Mouse (Mus musculus) midbrain, embryonic 13.5 days (tissue): ENCODE data around the gene Sh2d7. TPM values are rescaled to one million over a fixed set of nuclear protein-coding genes. Genes with fewer than 3 reads are reported as not detected.
"Not testable (repeated sequence)": the region's sequence is repeated elsewhere in the genome, so short reads cannot be mapped to it uniquely, and the experiment has no call there.

Source experiments
- ATAC-seq: fragments of 200-750 bp; cut with Nextera tagmentation; 2 replicates; pipeline ENCODE4 v1.8.0; 2017; ENCODE audit warnings: mild to moderate bottlenecking, moderate TSS enrichment, moderate library complexity
- H3K27ac ChIP-seq: fragments of 300-500 bp; sonication (generic); 2 replicates; pipeline ENCODE4 v1.5.1; 2015; ENCODE audit warnings: inconsistent platforms, mild to moderate bottlenecking, moderate library complexity
- H3K27me3 ChIP-seq: fragments of 300-500 bp; sonication (generic); 2 replicates; pipeline ENCODE4 v1.6.1; 2015; ENCODE audit warnings: mild to moderate bottlenecking, inconsistent platforms
- H3K36me3 ChIP-seq: fragments of 300-500 bp; sonication (generic); 2 replicates; pipeline ENCODE4 v1.6.1; 2015; ENCODE audit warnings: mild to moderate bottlenecking, inconsistent platforms
- H3K4me1 ChIP-seq: fragments of 300-500 bp; sonication (generic); replicated peaks from 2 replicates; pipeline ENCODE4 v1.6.1; 2015; ENCODE audit warnings: inconsistent platforms
- H3K4me2 ChIP-seq: fragments of 300-500 bp; sonication (generic); replicated peaks from 2 replicates; pipeline ENCODE4 v1.6.1; 2015; ENCODE audit warnings: moderate library complexity, mild to moderate bottlenecking, inconsistent platforms
- H3K4me3 ChIP-seq: fragments of 300-500 bp; sonication (generic); replicated peaks from 2 replicates; pipeline ENCODE4 v1.5.1; 2015; ENCODE audit warnings: mild to moderate bottlenecking, inconsistent platforms
- H3K9ac ChIP-seq: fragments of 300-500 bp; sonication (generic); replicated peaks from 2 replicates; pipeline ENCODE4 v1.6.1; 2015; ENCODE audit warnings: mild to moderate bottlenecking, inconsistent platforms
- H3K9me3 ChIP-seq: fragments of 300-500 bp; sonication (generic); 2 replicates; pipeline ENCODE4 v1.6.1; 2016; ENCODE audit warnings: mild to moderate bottlenecking, inconsistent platforms
- WGBS: fragments of 180-500 bp; shearing (Covaris S2); methylation state at CpG from one replicate; pipeline ENCODE4 v1.1.7; 2015; 5-methylcytosine and 5-hydroxymethylcytosine counted together
- polyA plus RNA-seq: library from polyadenylated mRNA; unstranded; fragments of >200 nt; fragmentation: Nextera tagmentation; extraction: Ambion mirVana; gene quantifications from 2 replicates; pipeline ENCODE4 v1.2.1, GENCODE M21; 2015

Gene Sh2d7
- polyA plus RNA-seq, 1 experiment from 2014 or later = not detected

GRCm38 (mm10) chr9:54585839-54586198, 47.0 kb downstream of the Sh2d7 start:
- peak; percentile 57 for ATAC-seq
- H3K27ac ChIP-seq = no peak overlapping the region
- H3K27me3 ChIP-seq = no peaks in the 10 kb centered on the region
- WGBS = 36% methylated on average over 5 of the region's 5 CpGs
- peaks cover 6% of the 10 kb centered on the region; the same call in 1 of the 2 replicates for H3K36me3 ChIP-seq
- H3K9me3 ChIP-seq = no peaks in the 10 kb centered on the region
- H3K4me1 ChIP-seq = peaks cover 20% of the 10 kb centered on the region
- peak overlapping the region; percentile 96 for H3K4me3 ChIP-seq
- peak overlapping the region; percentile 96 for H3K4me2 ChIP-seq
- H3K9ac ChIP-seq = no peak overlapping the region

GRCm38 (mm10) chr9:54586199-54587061, 47.6 kb downstream of the Sh2d7 start, which contains the start of gene Idh3a:
TSS of gene Idh3a (plus strand) at chr9:54586334.
- H3K27me3 ChIP-seq = no peaks in the 10 kb centered on the region
- H3K9me3 ChIP-seq = no peaks in the 10 kb centered on the region
- peak; percentile 99 for ATAC-seq
- H3K4me2 ChIP-seq = peak within 1 kb of the TSS; percentile 96
- peak within 1 kb of the TSS; percentile 92 for H3K9ac ChIP-seq
- H3K36me3 ChIP-seq = peaks cover 10% of the 10 kb centered on the region; the same call in 1 of the 2 replicates
- H3K4me1 ChIP-seq = peaks cover 20% of the 10 kb centered on the region
- H3K4me3 ChIP-seq = peak within 1 kb of the TSS; percentile 96
- peak within 1 kb of the TSS; percentile 53; the same call in 1 of the 2 replicates for H3K27ac ChIP-seq
- WGBS = under 1% methylated on average over 73 of the region's 73 CpGs

- Histone ChIP-seq H3K9me3 (no peaks in the 10 kb centered on the region), H3K4me2 (peak overlapping the region; percentile 96), H3K4me3 (peak overlapping the region; percentile 96; the same call in 1 of the 2 replicates), H3K9ac (0 out of 2 replicates have a peak overlapping the region, but pooled peaks have one; percentile 11), H3K27me3 (no peaks in the 10 kb centered on the region), H3K4me1 (peaks cover 20% of the 10 kb centered on the region), H3K36me3 (peaks cover 24% of the 10 kb centered on the region), H3K27ac (no peak overlapping the region)
- WGBS = 40% methylated on average over 4 of the region's 4 CpGs
- ATAC-seq = no peak
These were observed 49.1 kb downstream of the Sh2d7 start for GRCm38 (mm10) chr9:54587863-54588262.

- not testable (repeated sequence) for ATAC-seq, H3K27me3 ChIP-seq, H3K4me1 ChIP-seq, H3K27ac ChIP-seq, H3K4me3 ChIP-seq, H3K9me3 ChIP-seq, H3K9ac ChIP-seq, H3K4me2 ChIP-seq
- 82% methylated on average over 4 of the region's 4 CpGs for WGBS
- H3K36me3 ChIP-seq = peaks cover 80% of the 10 kb centered on the region
These were observed 54.9 kb downstream of the Sh2d7 start for GRCm38 (mm10) chr9:54593652-54594051.

Other genes with a start within 250 kb of the Sh2d7 start
- 36.5 and 38.8 TPM in 2 replicates for gene Dmxl2, start 37.4 kb upstream of the Sh2d7 start, polyA plus RNA-seq
- 27.8 and 28.5 TPM in 2 replicates for gene Cib2, start 21.2 kb downstream of the Sh2d7 start, polyA plus RNA-seq
- 109 and 114 TPM in 2 replicates for gene Idh3a, start 47.4 kb downstream of the Sh2d7 start, polyA plus RNA-seq
- gene Acsbg1, start 122.9 kb downstream of the Sh2d7 start, polyA plus RNA-seq = 8.8 and 12.2 TPM in 2 replicates
- gene Dnaja4, start 159.9 kb downstream of the Sh2d7 start, polyA plus RNA-seq = 2.9 and 3.0 TPM in 2 replicates
- 119 and 120 TPM in 2 replicates for gene Wdr61, start 195.5 kb downstream of the Sh2d7 start, polyA plus RNA-seq
- gene Crabp1, start 225.8 kb downstream of the Sh2d7 start, polyA plus RNA-seq = 83.3 and 117 TPM in 2 replicates